Mouse (Mus musculus): ENCODE data around the gene Setd3.

DNA sequence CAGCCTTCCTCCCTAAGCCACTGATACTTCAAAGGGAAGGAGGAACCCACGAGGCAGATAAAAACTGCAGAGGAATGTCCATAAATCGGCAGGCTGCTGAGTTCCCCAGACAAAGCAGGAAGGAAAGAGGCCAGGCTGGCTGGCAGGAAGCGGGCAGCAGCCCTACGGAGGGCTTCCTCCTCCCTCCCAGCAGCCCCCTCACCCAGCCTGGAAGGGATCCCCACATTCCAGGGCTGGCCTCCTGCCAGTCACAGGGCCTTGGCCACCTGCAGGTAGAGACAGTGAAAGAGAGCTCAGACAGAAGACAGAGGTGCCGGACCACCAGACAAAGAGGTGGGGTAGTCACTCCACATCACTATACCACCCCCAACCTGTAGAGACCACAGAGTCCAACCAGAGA lies 33.0 kb upstream of the Setd3 start:
- TF ChIP-seq CTCF (IDR thresholded peaks at IDR 0.05) (no peak), POLR2A (IDR thresholded peaks at IDR 0.05; ENCODE audit: insufficient read depth, low read depth, low read length) (no peak)

Measured in heart, adult 2 months (tissue).